Mouse (Mus musculus) right cerebral cortex, adult 2 months (tissue): Measurements from ENCODE around the gene Ncoa4.
"Not testable (repeated sequence)": the region's sequence is repeated elsewhere in the genome, so short reads cannot be mapped to it uniquely, and the experiment has no call there.

Experiments
- DNase-seq, 2 experiments: peaks; one replicate each; pipeline ENCODE4 v3.0.0; 2021 to 2022; ENCODE audit warnings: low spot score in 2 of 2

Ncoa4 gene

DNA sequence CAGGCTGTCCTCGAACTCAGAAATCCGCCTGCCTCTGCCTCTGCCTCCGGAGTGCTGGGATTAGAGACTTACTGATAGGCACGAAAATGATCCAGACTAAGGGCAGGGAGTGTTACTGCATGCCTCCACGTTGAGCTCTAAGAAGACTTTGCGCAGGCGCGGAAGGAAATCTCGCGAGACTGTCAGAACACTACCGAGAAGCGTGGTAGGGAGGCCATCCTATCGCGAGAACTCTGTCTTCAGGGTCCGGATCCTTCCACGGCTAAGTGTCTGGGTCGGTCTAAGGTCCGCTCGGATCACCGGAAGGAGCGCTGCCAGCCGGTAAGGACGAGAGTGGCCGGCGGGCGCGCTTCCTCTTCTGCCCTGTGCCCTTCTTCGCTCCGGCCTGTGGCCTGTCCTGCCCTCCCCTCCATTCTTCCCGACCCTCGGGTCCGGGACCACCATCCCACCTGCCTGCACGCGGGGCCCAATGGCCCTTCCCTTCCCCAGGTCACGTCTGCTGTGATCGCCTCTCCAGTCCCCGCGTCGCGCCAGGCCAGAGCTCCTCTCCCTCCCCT, at the start of gene Ncoa4:
Gene Ncoa4 (plus strand): TSS at position 176 of the 557 bp plus-strand sequence.
- peak; percentile 99 for DNase-seq

DNA sequence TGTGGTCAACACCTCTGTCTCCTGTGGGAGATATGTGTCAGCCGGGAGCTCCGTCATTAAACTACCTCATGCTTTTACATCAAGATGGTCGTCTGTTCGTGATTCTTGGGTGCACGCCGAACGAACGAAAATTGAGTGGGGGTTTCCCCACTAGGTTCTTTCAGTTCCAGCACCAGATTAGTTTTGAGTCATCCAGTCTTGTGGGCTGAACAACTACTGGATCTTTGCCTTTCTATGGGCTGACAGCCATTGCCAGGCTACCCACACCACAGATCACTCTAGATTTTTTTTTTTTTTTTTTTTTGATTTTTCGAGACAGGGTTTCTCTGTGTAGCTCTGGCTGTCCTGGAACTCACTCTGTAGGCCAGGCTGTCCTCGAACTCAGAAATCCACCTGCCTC, 47.5 kb upstream of the Ncoa4 start:
- not testable (repeated sequence) for DNase-seq

DNA sequence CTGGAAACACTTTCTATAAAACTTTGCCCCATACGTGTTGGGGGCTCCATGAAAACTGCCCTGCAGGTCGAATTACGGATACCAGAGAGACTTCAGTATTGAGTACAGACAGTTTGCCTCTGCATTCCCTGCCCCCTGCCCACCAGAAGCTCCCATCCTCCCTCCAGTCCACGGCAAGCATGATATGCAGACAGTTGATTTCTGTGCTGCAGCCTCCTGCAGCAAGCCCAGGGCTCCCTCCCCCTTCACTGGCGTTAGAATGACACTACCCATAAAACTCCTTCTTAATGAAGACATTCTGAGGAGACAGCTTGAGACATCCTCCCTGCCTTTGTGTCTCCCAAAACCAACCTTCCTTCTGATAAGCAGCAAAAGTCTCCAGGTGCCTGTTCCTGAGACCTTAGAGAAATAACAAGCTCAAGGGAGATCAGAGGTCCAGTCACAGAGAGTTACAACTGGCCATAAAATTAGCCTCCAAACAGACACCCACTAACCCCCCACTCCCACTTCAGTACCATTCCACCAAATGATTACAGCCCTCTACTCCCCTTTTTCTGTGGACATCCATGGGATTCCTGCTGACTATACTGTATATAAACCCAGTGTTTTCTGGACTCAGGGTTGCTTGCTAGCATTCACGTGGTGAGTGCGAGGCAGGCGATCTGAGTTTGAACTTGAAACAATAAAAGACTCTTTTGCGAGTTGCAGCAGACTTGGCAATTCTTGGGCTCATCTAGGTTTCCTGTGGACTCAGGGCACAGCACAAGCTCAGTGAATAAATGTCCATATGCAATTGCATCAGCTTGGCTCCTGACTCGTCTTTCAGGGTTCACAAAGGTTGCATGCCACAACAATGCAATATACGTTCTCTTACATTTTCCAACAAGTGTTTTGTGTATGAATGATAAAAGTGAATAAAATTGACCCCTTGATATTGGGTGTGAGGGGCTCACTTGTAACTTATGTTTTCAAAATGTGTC, 38.4 kb upstream of the Ncoa4 start:
- DNase-seq: no peak

DNA sequence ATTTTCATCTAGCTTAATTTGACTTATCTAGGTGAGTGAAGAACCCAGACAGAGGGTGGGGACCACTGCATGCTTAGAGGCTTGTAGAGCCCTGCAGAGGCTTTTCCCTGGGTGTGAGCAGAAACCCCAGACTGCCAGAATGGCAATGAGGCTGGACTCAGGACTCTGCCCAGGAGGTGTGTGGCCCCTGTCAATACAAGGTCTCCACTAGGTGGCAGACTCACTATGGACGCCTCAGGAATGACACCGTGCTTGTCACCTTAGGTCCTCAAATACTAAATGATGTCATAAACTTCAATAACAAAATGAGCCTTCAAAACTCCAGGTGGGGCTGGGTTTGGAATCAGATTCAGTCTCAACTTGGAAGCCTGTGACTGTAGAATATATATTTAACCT, 37.7 kb upstream of the Ncoa4 start:
- DNase-seq: no peak

DNA sequence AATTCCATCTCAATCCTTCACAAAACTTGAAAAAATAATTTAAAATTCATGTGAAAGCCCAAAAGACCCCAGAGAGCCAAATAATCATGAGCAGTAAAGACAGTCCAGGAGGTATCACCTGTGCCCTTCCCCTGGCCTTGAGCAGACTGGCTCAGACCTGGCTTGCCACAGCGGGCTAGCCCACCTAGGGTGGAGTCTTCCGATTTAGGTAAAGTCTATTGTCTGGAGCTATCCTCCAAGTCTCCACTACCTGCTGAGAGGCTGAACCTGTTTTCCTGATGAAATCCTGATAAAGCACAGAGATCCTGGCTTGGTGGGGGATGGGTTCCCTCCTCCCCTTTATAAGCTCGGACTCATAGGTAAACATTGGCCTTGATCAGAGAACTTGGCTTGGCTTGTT, 35.4 kb upstream of the Ncoa4 start:
- DNase-seq: no peak

- not testable (repeated sequence) for DNase-seq
Measured at GRCm38 (mm10) chr14:32125256-32125655, 34.4 kb upstream of the Ncoa4 start.

DNA sequence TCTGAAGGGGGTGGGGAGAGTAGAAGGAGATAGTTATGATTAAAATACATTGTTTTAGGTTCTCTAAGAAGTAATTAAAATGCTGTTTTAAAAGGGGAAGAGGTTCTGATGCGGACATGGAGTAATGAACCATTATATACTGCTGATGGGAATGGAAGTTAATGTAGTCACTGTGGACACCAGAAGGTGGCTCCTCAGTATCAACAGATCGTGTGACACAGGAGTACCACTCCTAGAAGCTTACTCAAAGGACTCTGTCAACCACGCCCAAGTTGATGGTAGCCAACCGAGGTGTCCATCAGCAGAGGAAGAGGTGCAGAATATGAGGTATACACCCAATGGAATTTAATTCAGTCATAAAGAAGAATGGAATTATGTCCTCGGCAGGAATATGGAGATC, 31.3 kb upstream of the Ncoa4 start:
- DNase-seq: no peak

GRCm38 (mm10) chr14:32131836-32132235, 27.8 kb upstream of the Ncoa4 start:
- no peak for DNase-seq

- no peak for DNase-seq
Measured at GRCm38 (mm10) chr14:32134293-32134692, 25.4 kb upstream of the Ncoa4 start.

GRCm38 (mm10) chr14:32136467-32136866, 23.2 kb upstream of the Ncoa4 start:
- not testable (repeated sequence) for DNase-seq

DNA sequence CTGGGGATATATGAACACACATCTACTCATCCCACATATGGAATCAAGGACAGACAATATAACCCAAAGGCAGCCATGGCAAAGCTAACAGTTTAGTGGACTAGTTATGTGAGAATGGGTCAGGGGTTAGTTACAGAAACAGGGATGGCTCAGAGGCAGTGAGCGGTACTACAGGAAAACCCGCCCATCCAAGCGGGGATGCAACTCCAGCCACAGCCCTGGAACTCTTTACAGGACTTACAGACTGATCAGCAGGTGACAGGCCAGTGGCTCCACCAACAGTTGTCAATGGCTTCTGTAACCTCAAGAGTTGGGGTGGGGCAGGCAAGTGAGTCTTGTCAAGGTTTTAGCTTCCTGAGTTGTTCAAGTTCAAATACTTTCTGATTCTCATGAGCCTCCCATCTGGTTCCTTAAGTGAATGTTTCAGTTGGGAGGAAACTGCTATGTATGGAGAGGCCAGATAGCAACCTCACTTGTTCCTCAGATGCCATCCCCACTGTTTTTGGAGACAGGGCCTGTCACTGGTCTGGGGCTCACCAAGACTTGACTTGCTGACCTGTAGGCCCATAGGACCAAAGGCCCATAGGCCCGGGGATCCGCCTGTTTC, 19.2 kb upstream of the Ncoa4 start:
- DNase-seq: no peak

DNA sequence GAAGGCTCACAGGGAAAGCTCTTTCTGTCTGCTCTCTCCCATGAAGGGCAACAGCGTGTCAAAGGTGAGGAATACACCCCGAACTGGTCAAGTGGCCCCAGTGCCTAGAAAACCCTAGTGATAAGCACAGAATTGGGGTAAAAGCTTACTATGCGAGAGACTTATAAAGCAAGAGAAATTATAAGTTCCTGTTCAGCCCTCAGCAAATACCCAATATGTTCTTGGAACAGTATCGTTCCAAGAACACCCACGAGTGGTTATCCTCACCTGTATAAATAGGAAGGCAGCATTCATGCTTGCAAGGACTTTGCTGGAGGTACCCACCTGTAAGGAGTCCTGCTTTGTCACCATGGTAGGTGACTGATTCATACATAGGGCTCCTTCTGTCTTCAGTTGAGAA, 17.9 kb upstream of the Ncoa4 start, which contains the start of gene Msmb:
Gene Msmb (plus strand): TSS at position 301 of the 400 bp plus-strand sequence.
- no peak for DNase-seq

- DNase-seq: no peak
Measured at GRCm38 (mm10) chr14:32144734-32145133, 14.9 kb upstream of the Ncoa4 start.

GRCm38 (mm10) chr14:32145401-32145800, 14.3 kb upstream of the Ncoa4 start:
- DNase-seq: no peak

DNA sequence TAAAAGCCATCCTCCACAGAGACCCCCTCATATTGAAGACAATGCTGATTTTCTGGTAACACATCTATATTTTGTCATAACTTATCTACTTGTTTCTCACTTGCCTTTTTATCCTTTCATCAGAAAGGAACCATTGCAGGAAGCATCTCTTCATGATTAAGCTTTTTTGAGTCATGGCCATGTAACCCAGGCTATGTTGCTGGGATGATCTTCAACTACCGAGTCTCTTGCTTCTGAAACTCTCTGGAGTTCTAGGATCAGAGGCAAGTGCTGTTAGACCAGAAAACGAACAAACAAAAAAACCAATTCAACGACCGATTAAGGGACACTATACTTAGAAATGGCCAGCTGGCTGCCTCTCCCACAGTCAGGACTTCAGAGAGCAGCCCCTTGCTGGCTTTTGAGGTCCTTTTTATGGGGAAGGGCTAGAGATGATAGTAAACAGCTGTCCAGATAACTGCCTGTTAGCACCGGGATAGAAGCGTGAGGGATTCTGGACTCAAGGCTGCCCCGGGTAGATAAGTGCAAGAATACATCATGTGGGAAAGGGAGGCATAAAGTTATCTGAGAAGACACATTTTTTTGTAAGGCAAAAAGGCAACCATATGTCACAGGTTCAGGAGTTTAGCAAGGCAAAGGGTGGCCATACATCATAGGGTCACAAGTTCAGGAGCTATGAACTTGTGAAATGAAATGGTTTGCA, 13.7 kb upstream of the Ncoa4 start:
- no peak for DNase-seq

DNA sequence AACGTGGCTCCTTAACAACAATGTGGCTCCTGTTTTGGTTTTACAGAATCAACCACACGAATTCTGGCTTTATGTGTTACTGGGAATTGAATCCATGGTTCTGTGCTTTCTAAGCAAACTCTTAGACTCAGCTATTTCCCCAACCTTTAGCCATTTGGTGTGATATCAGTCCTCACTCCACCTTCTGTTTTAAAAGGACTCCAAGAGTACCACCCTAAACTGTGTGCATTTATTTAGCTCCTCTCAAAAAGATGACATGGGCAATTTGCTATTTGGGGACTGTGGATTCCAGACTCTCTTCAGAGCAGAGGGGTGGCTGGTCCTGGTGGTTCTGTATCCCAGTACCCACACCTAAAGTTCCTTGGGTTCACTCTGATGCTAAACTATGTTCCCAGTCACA, 13.1 kb upstream of the Ncoa4 start:
- DNase-seq: no peak

DNA sequence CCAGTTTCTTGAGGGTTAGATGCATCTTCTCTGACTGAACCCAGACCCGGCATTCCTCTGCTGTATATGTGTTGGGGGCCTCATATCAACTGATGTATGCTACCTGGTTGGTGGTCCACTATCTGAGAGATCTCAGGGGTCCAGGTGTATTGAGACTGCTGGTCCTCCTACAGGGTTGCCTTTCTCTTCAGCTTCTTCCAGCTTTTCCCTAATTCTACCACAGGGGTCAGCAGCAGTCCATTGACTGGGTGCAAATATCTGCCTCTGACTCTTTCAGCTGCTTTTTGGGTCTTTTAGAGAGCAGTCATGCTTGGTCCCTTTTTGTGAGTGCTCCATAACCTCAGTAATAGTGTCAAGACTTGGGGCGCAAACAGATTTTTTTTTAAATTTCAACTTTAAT, 8.8 kb upstream of the Ncoa4 start:
- DNase-seq: no peak

GRCm38 (mm10) chr14:32152243-32152965, 7.3 kb upstream of the Ncoa4 start:
- no peak for DNase-seq

DNA sequence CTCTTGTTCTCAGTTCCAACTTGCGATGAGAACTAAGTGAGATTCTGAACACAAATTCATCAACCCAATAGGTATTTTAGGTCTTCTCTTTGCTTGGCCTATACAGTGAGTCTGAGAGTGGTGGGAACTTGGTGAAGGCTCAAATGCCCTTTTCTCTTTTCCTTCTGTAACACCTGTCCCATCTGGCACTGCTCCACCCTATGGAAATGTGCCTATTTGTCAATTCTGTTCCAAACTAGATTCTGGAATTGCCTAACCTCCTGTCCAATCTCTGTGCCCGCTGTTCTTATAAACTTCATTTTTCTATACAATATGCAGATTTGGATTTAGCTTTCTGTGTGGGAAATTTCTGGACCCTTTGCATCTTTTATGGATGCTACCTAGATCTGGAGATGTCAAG, 6.5 kb upstream of the Ncoa4 start:
- no peak for DNase-seq

DNA sequence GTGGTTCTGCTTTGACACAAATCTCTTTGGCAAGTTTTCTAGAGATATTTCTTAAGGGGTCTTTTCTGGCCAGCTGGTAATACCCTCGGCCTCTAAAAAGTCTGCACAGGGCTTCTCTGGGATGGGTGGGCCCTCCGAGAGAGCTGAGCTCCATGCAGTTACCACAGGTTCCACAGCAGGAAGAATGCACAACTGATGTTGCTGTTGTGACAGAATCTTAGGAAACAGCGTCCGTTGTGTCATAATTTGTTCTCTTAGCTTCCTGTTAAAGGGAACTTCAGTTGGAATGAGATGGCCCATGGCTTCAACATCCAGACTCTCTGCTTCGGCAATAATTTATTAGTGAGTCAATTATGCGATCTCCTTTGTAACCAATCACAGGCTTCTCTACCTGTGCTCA, 4.9 kb upstream of the Ncoa4 start:
- DNase-seq: no peak

DNA sequence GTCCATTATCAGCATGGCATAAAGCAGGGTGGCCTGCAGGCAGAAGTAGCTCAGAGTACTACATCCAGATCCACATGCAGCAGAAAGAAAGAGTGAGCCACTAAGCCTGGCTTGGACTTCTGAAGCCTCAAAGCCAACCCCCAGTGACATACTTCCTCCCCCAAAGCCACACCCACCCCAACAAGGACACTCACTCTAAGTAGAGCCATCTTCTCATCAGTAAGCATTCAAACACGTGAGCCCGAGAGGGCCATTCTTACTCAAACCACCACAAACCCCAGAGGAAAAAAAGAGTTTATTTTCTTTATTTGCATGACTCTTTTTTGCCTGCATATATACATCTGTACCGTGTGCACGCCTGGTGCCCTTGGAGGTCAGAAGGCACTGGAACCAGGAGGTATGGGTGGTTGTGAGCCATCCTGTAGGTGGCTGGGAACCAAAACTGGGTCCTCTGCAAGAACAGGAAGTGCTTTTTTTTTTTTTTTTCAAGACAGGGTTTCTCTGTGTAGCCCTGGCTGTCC, 455 bp upstream of the Ncoa4 start:
- no peak for DNase-seq
